Mouse (Mus musculus) layer of hippocampus, adult 18-20 months (tissue): ENCODE measurements around the gene Bdh2. TPM values are rescaled to one million over a fixed set of nuclear protein-coding genes. Genes with fewer than 3 reads are reported as not detected.

ENCODE experiments used
- total RNA-seq, 2 experiments: library from RNA; stranded (reverse); gene quantifications; 2 replicates each; pipeline ENCODE4 v1.2.3; 2021

Gene Bdh2
- total RNA-seq, 2 experiments from 2014 or later: 5.4 to 6.3 TPM

Other genes with a start within 250 kb of the Bdh2 start
- 1 to 10 TPM; 2.1 to 2.2 TPM for gene Cenpe, start 68.7 kb upstream of the Bdh2 start, total RNA-seq
- 1 to 10 TPM; 2.3 to 3.0 TPM for gene Slc9b2, start 26.5 kb downstream of the Bdh2 start, total RNA-seq
- under 1 TPM in 1 of 2 experiments, not detected in 1; 0.28 TPM for gene Slc9b1, start 66.8 kb downstream of the Bdh2 start, total RNA-seq
- 10 to 100 TPM; 32.1 to 32.4 TPM for gene Cisd2, start 142.7 kb downstream of the Bdh2 start, total RNA-seq
- gene Ube2d3, start 156.9 kb downstream of the Bdh2 start, total RNA-seq: 100 to 1,000 TPM; 233 to 238 TPM
- gene Manba, start 204.4 kb downstream of the Bdh2 start, total RNA-seq: 1 to 10 TPM; 8.5 TPM